In genomic region chr2:129368106-129368505, GRCm38 (mm10) we compare ENCODE assay signal across 16 mouse cellular contexts. TPM values are rescaled to one million over a fixed set of nuclear protein-coding genes. Genes with fewer than 3 reads are reported as not detected.
"Had no signal": no experiment of that assay in that cellular context is flagged by ENCODE, and none has a peak within 500 bp of the region (broad histone marks: within the 10 kb centered on the region; RNA-seq: fewer than 3 reads in every experiment).

No protein-coding gene starts in this region.

- ATAC-seq: intestine, embryonic 16.5 days; midbrain, embryonic 15.5 days had no signal

- H3K27me3 ChIP-seq: limb, embryonic 12.5 days; lung, embryonic 15.5 days; midbrain, embryonic 15.5 days; neural tube, embryonic 12.5 days had no signal

- H3K9me3 ChIP-seq: limb, embryonic 12.5 days; lung, embryonic 15.5 days; midbrain, embryonic 15.5 days; neural tube, embryonic 12.5 days had no signal

- H3K27ac ChIP-seq: kidney, postnatal 0 days; limb, embryonic 12.5 days; lung, embryonic 15.5 days; macrophage; midbrain, embryonic 15.5 days; neural tube, embryonic 12.5 days had no signal

- H3K4me3 ChIP-seq: limb, embryonic 12.5 days; lung, embryonic 15.5 days; midbrain, embryonic 15.5 days; neural tube, embryonic 12.5 days had no signal

- H3K9ac ChIP-seq: limb, embryonic 12.5 days; lung, embryonic 15.5 days; midbrain, embryonic 15.5 days; neural tube, embryonic 12.5 days had no signal

- DNase-seq: kidney, adult 9 months; kidney, postnatal 36 days; layer of hippocampus, adult 9-11 months; lung, postnatal 14 days; right cerebral cortex, postnatal 4 days; spleen, adult 18-20 months; thymus, postnatal 4 days had no signal

- H3K4me1 ChIP-seq: limb, embryonic 12.5 days; lung, embryonic 15.5 days; midbrain, embryonic 15.5 days; neural tube, embryonic 12.5 days had no signal

- H3K36me3 ChIP-seq: limb, embryonic 12.5 days; lung, embryonic 15.5 days; midbrain, embryonic 15.5 days; neural tube, embryonic 12.5 days had no signal

- H3K4me2 ChIP-seq: limb, embryonic 12.5 days; lung, embryonic 15.5 days; midbrain, embryonic 11.5 days; midbrain, embryonic 15.5 days; neural tube, embryonic 12.5 days had no signal

RNA-seq across cellular contexts. Expression of gene Il1b, which starts 2.8 kb away (rescaled TPM):
- total RNA-seq: layer of hippocampus, adult 18-20 months had no signal
- polyA plus RNA-seq: limb, embryonic 12.5 days; lung, embryonic 15.5 days; midbrain, embryonic 11.5 days; midbrain, embryonic 15.5 days; neural tube, embryonic 12.5 days had no signal

RNA-seq across cellular contexts. Expression of gene Il1a, which starts 58.3 kb away (rescaled TPM):
- polyA plus RNA-seq: kidney, postnatal 0 days; limb, embryonic 12.5 days; midbrain, embryonic 11.5 days had no signal
